Mouse (Mus musculus) layer of hippocampus, postnatal 25 days (tissue): ENCODE results near the gene Lime1. TPM values are rescaled to one million over a fixed set of nuclear protein-coding genes. Genes with fewer than 3 reads are reported as not detected.

Source experiments
- DNase-seq, 2 experiments: peaks; one replicate each; pipeline ENCODE4 v3.0.0; 2022; ENCODE audit warnings: mixed read lengths in 2 of 2, low spot score in 1 of 2; ENCODE audit errors: extremely low spot score in 1 of 2
- total RNA-seq, 2 experiments: library from RNA; stranded (reverse); gene quantifications; 2 replicates each; pipeline ENCODE4 v1.2.3; 2021

The Lime1 gene
- 10 to 100 TPM; 36.1 to 42.0 TPM for total RNA-seq

DNA sequence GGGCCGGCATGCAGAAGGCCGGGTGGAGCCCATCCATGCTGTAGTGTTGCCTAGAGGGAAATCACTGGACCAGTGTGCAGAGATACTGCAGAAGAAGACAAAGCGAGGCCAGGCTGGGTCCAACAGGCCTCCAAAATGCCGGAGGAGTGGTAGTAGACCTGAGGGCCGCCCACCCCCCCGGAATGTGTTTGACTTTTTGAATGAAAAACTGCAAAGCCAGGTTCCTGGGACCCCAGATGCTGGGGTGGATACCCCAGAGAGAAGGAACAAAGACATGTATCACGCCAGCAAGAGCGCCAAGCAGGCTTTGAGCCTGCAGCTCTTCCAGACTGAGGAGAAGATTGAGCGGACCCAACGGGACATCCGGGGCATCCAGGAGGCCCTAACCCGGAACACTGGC, at the start of gene Lime1:
Gene Lime1, plus strand, starts transcription at position 301 of the 400 bp plus-strand sequence.
- no peak for DNase-seq

DNA sequence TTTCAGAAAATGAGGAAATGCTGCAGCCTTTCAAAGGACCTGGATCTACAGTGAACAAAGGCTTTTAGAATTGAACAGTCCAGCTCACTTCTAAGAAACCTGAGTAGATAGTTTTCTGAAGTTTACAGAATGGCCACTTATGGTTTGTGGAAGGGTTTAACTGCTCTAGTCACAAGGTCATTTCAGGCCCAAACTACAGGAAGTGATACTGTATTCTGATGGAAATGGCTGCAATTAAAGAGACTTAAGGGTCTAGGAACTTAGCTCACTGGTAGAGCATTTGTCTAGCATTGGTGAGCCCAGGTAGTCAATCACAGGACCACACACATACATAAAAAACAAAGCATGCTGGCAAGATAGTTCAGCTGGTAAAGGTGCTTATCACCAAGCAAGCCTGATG, 47.3 kb upstream of the Lime1 start:
- no peak for DNase-seq

DNA sequence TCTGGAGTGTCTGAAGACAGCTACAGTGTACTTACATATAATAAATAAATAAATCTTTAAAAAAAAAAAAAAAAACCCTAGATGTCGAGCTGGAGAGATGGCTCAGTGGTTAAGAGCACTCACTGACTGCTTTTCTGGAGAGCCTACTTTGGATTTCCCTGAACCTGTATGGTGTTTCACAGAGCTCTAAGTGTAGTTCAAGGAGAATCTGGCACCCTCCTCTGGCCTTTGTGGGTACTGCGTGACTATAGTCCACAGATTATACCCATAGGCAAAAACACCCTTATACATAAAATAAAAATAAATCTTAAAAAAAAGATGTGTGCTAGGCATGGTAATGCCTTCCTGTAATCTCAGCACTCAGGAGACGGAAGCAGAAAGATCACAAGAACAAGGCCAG, 45.9 kb upstream of the Lime1 start:
- DNase-seq = peak; percentile 38 to 79

DNA sequence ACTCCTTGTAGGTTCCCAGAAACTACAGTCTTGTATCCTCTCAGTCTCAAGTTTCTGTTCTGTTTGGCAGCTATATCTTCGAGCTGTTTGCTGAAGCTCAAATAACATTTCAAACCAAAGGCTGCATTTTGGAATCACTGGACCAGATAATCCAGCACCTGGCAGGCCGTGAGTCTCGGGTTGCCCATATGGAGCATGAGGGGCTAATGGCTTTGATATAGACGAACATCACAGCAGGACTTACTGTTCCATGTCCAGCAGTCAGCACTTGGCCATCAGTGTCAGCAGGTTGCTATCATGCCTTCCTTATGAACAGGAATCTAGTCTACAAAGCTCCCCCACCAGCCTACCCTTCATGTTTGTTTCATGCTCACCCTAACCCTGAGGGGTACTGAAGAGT, 39.5 kb upstream of the Lime1 start:
- no peak for DNase-seq

DNA sequence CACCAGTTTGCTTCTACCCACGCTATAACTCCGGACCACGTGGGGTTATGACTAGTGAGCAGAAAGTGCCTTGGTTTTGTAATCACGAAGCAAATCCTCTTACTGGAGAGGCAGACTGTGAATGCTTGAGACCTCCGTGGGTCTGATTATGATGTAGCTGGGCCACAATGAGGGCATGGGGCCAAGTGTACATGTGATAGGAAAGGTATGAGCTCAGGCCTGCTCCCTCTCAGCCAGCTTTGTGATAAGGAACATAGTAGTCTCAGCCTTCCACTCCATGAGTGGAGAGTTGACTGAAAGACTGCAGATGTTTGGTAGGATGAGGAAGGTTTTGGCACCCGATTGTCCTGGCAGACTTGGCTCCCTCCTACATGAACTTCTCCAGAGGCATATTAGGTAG, 37.1 kb upstream of the Lime1 start:
- no peak for DNase-seq

DNA sequence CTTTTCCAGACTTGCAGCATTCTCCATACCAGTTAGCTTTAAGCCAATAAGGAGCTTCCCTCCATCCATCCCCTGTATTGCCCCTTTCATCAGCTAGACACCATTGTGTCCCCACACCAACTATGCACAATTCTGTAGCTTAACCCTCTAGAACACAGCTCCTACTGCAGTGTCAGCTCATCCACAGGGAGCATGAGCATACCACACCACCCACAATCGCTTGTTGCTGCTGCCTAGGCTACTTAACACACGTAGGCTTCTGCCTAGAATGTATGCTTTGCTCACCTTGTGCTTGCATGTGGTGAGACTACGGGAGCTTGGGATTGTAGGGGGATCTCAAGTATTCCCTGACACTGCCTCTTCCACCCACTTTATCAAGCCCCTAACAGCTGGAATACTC, 23.1 kb upstream of the Lime1 start:
- DNase-seq = no peak

DNA sequence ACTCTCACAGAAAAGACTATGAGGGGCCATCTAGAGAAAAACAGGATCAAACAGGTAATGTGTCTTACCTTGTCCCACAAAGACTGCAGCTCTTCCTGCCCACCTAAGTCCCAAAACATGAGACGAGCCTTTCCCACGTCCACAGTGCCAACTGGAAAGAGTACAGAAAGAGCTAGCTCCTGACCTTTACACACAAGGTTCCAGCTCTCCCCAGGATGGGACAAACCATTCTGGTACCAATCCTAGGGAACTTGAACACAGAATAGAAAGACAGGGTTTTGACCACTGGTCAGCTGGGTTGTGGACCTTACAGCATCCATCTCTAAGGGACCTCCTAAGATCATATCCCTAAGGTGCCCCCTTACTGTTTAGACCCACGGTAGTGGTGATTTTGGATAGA, 15.9 kb upstream of the Lime1 start:
- DNase-seq = no peak

DNA sequence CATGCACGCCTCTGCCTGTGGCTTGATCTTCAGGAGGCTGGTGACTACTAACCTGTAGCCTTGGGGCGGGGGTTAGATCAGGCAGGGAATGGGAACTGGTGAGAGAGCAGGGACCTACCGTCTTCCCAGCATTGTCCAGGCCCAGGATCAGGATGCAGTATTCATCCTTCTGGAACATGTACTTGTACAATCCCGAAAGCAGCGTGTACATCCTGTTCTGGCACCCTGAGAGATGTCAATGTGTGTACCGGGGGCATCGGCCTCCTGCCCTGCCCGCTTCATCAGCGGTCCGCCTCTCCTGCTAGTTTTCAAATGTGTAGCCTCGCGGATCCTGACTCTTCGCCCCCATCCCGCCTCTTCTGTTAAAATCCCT, 15.4 kb upstream of the Lime1 start:
- DNase-seq = no peak

DNA sequence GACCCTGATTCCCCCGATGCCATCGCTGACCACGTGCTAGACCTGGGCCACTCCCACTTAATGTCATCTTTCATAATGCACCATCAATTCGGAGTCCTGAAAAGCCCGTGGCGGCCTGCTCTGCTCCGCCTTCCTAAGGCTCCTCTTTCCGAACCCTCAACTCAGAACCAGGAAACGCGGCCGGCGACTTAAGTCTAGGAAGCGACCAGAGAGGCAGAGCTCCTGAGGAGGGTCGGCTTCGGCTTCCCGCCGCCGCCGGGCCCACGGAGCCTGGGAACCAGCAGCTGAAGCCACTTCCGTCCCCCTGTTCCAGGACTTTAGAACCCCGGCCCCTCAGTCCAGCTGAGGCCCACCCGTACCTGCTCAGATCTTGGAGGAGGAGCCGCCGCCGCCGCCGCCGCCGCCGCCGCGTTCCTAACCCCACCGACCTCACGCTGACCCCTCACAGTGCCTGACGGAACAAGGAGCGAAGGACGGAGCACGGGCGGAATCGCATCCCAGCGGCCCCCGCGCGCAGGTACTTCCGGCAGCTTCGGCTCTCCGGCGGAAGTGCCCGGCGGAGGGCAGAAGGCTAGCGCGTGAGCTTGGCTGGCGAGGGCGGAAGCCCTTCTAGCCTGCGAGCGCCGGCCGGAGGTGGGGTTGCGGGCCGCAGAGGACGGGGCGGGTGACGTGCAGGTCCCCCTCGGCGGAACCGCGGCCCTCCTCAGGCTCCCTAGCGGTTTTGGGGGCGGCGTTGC, 14.8 kb upstream of the Lime1 start, which contains the start of the genes Zgpat and Arfrp1:
Gene Zgpat, plus strand, starts transcription at position 69 of the 737 bp plus-strand sequence.
Gene Arfrp1, minus strand, starts transcription at position 545 of the 737 bp plus-strand sequence.
- peak; percentile 80 to 85 for DNase-seq

DNA sequence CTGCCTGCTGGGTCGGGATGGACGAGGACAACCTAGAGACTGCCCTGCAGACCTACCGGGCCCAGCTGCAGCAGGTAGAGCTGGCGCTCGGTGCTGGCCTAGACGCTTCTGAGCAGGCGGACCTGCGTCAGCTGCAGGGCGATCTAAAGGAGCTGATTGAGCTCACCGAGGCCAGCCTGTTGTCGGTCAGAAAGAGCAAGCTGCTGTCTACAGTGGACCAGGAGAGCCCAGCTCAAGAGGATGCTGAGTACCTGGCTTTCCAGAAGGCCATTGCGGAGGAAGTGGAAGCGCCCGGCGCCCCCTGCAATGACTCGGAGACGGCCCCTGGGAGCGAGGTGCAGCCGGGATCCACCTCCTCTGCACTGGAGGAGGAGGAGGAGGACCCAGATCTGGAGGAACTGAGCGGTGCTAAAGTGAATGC, 14.2 kb upstream of the Lime1 start:
- no peak for DNase-seq

DNA sequence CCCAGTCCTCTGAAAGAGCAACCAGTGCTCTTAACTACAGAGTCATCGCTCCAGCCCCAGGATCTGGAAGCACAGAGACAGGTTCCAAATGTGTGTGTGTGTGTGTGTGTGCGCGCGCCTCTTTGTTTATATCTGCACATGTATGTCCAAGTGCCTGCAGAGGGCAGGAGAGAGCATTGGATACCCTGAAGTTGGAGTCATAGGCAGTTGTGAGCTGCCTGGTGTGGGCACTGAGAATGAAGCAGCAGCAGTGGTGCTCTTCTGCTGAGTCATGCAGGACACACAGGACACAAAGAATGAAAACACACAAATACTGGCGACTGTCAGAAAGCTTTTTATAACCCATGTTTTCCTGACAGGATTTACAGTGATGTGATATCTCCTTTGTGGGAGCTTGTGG, 9.9 kb upstream of the Lime1 start:
- no peak for DNase-seq

DNA sequence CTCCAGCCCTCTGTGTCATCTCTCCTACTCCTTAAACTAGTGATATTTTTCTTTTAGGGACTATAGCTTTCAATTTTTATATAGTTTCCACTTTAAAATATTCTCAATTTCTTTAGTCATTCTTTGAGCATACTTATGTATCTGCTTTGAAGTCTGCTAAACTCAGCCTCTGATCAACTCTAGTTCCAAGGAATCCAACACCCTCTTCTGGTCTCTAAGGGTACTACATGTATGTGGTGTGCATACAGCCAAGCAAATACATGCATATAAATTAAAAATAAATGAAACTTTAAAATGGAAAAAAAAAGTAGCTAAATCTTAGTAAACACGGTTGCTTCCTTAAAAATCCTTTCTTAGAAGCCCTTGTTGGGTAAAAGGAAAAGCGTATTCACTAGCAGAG, 4.1 kb upstream of the Lime1 start:
- DNase-seq = no peak

DNA sequence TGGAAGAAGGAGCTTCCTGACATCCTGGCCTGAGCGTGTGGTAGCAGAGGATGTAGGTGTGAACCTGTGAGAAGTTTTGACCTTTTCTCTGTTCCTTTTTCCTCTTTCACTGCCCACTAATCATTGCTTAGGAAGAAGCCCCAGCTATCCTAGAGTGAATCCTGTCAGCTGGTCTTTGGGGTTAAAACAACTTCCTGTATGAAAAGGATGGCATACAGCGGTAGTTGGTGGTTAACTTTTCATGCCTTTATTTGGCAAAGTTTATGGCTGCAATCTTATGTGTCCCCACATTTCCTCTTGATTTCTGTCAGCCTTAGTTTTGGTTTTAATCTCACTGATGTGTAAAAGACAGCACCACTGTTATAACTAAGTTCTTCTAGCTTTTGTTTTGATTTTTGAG, 2.6 kb upstream of the Lime1 start:
- DNase-seq = no peak

DNA sequence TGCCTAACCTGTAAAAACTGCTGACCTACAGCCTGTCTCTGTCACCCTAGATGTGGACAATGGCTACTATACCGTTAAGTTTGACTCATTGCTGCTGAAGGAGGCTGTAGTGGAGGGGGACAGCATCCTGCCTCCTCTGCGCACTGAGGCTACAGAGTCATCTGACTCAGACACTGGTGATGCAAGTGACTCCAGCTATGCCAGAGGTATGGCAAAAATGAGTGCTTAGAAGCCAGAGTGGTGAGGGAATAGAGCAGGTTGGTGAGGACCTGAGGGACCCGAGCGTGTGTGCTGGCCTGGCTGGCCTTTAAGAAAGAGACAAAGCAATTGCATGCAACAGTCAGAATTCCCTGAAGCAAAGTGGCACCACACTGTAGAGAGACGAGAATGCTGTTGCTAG, 1.2 kb upstream of the Lime1 start:
- DNase-seq = no peak

DNA sequence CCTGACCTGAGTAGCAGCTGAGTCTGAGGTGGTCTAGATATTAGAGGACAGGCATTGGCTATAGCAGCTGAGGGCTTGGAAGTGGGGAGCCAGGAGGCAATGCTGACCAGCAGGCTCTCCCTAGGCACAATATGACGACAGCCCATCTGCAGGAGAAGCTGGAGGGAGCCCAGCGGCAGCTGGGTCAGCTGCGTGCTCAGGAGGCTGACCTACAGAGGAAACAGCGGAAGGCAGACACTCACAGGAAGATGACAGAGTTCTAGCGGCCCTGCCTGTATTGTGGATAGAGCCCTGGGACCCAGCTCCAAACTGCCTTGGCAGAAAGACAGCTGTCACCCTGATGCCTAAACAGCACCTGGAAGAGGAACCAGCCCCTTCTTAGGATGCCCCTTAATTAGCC, 373 bp downstream of the Lime1 start:
- no peak for DNase-seq

DNA sequence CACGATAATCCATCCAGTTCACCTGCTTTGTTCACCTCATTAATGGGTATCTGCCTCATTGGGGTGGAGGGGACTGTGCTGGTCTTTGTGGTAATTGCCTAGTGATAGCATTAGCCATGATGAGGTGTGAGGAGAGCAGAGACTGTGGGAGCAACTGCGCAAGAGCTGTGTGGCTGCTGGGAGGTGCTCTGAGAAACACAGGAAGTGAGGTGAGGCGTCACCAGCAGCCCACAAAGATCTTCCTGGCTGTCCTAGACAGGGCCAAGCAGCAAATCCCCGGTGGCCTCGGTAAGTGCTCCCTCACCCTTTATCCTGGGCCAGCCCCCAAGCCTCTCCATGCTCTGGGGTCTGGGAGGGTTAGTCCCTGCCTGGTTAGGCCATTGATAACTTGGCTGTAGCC, 1.2 kb downstream of the Lime1 start:
- no peak for DNase-seq

DNA sequence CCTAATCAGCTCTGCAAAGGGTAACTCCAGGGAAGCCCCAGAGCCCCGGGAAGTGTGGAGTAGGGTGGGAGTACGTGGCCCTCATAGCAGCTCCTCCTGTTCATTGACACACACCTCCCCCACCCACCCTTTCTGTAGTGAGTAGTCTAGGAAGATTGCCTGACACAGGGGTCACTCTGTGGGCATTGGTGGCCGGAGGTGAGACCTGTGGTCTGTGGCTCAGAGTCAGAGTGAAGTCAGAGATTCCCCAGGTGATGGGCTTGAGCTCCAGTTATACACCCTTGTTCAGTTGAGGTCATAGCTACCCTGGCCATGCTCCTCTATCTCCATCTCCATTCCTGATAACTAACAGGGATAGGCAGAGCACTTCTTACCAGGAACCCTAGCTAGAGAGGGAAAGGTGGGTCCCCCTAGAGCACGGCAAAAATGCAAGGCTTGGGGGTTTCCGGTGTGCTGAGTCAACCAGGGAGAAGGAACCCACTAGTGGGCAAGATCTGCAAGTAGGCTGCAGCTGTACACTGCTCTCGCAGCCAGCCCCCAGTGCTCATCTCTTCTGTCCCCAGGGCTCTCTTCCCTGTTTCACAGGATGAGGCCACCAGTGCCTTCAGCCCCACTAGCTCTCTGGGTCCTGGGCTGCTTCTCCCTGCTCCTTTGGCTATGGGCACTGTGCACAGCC, 1.9 kb downstream of the Lime1 start:
- DNase-seq = no peak

DNA sequence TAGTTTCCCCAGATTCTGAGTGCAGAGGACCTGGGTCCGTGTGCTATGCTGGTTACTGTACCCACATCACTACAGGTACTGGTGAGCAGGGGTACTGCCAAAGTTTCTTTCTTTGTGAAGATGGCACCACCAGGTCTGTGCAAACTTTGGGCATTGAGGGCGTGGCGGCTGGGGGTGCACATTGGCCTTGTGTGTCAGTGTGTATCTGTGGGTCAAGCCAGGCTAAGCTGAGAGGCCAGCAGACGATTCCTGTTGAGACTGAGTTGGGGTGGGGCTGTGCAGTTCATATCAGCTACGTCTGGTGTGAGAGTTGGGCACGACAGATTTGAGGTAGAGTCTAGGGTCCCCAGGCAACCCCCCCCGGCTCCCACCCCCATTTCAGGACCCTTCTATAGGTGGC, 4.6 kb downstream of the Lime1 start:
- no peak for DNase-seq

DNA sequence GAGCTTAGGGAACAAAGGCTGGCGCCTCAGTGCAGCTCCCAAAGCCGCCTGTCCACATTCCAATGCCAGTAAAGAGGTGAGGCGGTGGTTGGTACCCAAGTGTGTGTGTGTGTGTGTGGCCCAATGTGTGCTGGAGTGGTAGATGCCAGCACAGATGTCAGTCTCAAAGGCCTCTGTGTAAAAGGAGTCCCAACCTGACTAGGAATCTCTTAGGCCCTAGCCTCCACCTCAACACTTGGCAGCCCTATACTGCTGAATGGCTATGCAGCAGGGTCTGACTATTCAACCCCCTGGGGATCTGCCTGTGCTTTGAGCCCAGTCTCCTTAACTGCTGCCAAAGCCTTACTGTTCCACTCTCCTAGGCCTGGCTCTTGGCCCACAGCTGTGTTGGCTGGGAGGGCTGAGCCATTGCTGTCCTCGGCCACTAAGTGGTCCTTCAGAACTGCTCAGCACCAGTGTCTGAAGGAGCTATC, 5.1 kb downstream of the Lime1 start:
- DNase-seq = peak in 1 of 2 experiments; percentile 30

DNA sequence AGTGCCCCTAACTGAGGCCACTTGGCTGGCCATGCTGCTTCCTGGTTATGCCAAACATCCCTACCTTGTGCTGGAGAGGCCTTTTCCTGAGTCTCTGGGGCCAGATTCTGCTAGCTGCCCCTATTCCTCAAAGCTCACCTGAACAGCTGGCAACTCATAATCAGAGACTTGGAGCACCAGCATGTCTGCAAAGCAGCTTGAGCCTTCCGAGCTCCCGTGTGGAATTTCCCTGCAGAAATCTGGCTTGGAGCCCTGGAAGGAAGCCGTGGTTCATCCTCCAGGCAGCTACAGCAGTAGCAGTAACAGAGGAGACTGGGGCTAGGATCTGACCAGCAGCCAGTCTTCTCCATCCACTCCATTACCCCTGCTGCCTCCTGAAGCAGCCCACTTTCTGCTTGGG, 6.0 kb downstream of the Lime1 start:
- DNase-seq = peak in 1 of 2 experiments; percentile 46

DNA sequence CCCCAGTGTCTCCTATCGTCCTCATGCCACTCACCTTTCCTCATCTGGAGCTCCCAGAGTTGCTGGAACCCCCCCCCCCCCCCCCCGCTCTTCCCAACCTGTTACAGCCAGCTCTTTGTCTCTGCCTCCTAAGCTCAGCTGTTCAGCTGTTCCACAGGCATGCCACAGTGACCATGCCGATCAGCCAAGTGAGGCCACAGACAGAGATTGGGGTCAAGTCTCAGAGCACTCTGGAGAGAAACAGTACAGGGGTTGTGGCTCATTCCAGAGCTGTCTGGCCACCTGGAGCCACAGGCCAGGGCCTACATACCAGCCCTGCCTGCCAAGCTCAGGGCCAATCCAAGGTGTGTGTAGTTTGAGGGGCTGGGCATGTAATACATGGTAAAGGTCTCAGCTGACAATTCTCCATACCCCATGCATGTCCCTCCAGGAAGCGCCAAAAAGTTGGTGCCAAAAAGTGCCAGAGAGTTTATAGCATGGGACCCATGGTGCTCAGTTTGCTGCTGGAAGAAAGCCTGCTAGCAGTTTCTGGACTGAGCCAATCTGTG, 6.9 kb downstream of the Lime1 start:
- no peak for DNase-seq
